Mouse (Mus musculus) cerebellum, adult 2 months (tissue): ENCODE measurements at regions not wholly inside any gene's neighbourhood (a gene's known extent, or its start where the extent isn't known, plus 50 kb on each side); places are given as distances from the start of the nearest gene placed in this dataset.
"Not testable (repeated sequence)": the region's sequence is repeated elsewhere in the genome, so short reads cannot be mapped to it uniquely, and the experiment has no call there.

ENCODE experiments used
- DNase-seq, 2 experiments: peaks; one replicate each; pipeline ENCODE4 v3.0.0; 2021
- H3K27ac ChIP-seq: fragments of 200-500 bp; 2 replicates; pipeline ENCODE4 v1.5.1; 2012; ENCODE audit warnings: low read length, control low read depth, inconsistent platforms; ENCODE audit not compliant: insufficient read depth
- H3K27me3 ChIP-seq: fragments of 200-500 bp; 2 replicates; pipeline ENCODE4 v1.6.1; 2012; ENCODE audit warnings: inconsistent platforms, mild to moderate bottlenecking, low read length, moderate library complexity; ENCODE audit not compliant: control insufficient read depth, insufficient read depth
- H3K4me1 ChIP-seq: fragments of 200-500 bp; 2 replicates; pipeline ENCODE4 v1.6.1; 2011; ENCODE audit warnings: low read length; ENCODE audit not compliant: control insufficient read depth, insufficient read depth
- H3K4me3 ChIP-seq: fragments of 200-500 bp; replicated peaks from 2 replicates; pipeline ENCODE3; 2011; ENCODE audit warnings: mild to moderate bottlenecking, low read depth, low read length, control low read depth; ENCODE audit not compliant: insufficient read depth
- CTCF ChIP-seq: fragments of 200-500 bp; IDR thresholded peaks from 2 replicates; pipeline ENCODE4 v1.5.1; 2011; ENCODE audit warnings: low read depth, mild to moderate bottlenecking, control low read depth, low read length, moderate library complexity, borderline replicate concordance; ENCODE audit not compliant: insufficient read depth
- POLR2A ChIP-seq: fragments of 200-500 bp; IDR thresholded peaks from 2 replicates; pipeline ENCODE4 v1.6.1; 2011; ENCODE audit warnings: low read length, control low read depth, borderline replicate concordance; ENCODE audit not compliant: insufficient read depth
- WGBS: fragments of 180-500 bp; shearing (Covaris S2); methylation state at CpG from one replicate; pipeline ENCODE4 v1.1.7; 2018; 5-methylcytosine and 5-hydroxymethylcytosine counted together

DNA sequence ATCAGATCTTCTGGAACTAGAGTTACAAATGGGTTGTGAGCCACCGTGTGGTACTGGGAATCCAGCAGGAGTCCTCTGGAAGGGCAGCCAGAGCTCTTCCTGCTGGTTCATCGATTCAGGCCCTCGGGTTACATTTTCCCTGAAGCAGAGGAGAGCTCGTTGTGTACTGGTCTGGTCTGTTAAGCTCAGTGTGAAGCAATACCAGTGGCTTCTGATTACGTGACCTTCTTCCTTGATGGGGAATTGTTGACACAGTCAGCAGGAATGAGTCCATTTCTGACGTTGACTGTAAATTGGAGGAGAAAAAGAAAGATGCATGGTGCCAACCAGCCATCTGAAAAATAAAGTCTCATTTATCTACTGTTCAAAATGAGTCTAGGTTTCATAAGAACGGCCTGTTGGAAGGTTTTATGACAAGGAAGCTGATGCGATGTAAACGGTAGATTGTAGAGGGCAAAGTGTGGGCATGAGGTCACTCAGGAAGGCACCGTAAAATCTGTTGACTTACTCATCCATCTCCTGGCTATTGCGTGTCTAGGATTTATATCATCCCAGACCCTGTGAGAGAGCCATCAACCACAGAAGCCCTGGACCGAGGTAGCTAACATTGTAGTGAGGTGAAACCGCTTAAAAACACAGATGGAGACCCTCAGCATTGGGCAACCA lies 79.0 kb upstream of the Enpep start:
- no peak for TF ChIP-seq POLR2A
- no peak for TF ChIP-seq CTCF
- no peaks in the 10 kb centered on the region for H3K27me3 ChIP-seq
- 92% methylated on average over 13 of the region's 13 CpGs for WGBS

DNA sequence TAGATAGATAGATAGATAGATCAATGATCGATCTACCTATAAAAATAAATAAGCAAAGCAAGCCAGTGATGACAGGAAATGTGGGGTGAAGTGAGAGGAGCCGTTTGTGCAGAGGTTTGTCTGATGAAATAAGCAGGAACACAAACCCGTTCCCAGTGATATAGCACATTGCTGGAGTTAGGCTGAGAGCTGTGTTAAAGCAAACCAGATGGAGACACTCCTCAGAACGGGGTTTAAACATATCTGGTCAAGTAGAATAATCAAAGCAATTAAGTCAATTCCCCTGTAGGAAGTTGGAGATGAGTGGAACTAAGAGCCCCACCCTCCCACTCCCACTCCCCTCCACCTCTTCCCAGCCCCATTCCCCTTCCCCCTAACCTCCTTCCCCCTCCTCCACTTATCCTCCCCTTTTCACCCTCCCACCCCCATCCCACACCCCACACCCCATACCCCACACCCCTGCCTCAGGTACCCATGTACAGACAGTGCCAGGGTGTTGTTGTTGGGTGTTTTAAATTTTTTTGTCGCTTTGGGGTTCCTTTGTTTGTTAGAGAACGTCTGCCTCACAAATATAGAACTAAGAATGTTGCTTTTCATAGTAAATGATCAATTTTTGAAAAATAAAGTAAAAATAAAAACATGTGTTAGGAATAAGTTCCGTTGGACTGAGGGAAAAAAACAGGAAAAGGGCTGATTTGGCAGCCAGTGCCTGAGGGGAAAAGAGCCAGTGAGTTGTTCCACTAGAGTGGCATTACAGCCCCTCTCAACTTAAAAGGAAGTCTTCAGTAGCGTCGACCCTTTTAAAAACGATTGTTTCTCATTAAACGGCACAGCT lies 79.8 kb upstream of the Enpep start:
- H3K27me3 ChIP-seq, result no peaks in the 10 kb centered on the region
- 75% methylated on average over 11 of the region's 11 CpGs for WGBS
- H3K4me1 ChIP-seq, result no peaks in the 10 kb centered on the region
- no peak overlapping the region for H3K27ac ChIP-seq
- H3K4me3 ChIP-seq, result no peak overlapping the region
- no peak for DNase-seq
- TF ChIP-seq CTCF (no peak), POLR2A (no peak)

More for the DNA sequence above, 79.0 kb upstream of the Enpep start:
- Histone ChIP-seq H3K4me1 (no peaks in the 10 kb centered on the region), H3K27ac (no peak overlapping the region), H3K4me3 (no peak overlapping the region)
- DNase-seq, result no peak

DNA sequence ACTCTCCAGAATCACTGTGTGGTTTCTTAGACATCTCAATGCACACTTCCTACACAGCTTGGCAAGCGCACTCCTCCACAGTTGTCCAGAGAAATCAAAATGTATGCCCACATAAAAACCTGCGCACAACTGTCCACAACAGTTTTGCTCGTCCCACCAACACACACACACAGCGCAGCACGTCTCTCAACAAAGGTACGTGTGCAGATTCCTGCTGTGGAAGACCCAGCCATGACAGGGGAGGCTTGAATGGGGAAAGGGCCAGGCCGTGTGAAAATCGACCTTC lies 80.4 kb upstream of the Enpep start:
- H3K4me1 ChIP-seq, result no peaks in the 10 kb centered on the region
- no peak for TF ChIP-seq POLR2A
- no peak for TF ChIP-seq CTCF
- no peaks in the 10 kb centered on the region for H3K27me3 ChIP-seq
- no peak for DNase-seq
- no peak overlapping the region for H3K4me3 ChIP-seq
- WGBS, result 87% methylated on average over 8 of the region's 8 CpGs
- no peak overlapping the region for H3K27ac ChIP-seq

DNA sequence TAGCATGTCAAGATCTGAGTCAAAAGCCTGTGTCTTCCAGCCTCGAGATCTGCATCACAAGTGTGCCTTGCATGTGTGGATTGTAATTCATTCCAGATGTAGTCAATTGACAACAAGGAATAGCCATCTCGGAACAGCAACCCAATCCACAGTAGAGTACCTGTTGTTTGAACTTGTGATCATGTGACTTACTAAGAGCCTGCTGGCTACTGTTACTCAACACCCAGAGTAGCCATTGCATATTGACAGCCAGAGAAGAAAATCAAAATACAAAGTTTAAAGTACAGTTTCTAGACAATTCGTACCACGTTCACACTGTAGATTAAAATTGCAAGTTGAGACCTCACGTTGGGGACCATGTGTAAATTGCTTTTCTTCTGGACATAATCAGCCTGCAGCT lies 83.1 kb upstream of the Enpep start:
- WGBS, result 87% methylated on average over 5 of the region's 5 CpGs
- Histone ChIP-seq H3K4me3 (no peak overlapping the region), H3K27me3 (no peaks in the 10 kb centered on the region), H3K4me1 (no peaks in the 10 kb centered on the region), H3K27ac (no peak overlapping the region)
- TF ChIP-seq POLR2A (no peak), CTCF (no peak)
- DNase-seq, result no peak

DNA sequence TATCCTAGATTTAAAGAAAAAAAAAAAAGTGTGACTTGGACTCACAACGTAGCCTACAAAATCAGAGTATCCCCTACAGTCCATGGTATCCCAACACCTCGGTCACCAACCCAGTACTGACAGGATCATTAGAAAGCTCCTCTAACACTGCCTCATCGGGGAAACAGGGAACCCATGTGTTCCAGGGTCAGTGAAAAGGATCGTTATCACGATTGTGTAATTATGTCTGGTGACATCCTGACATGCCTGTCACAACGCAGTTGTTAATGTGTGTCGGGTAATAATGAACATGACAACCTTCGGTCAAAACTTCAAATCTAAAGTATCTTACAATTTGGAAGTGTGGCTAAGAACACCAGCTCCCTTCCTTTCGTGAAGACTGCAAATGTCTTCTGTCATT lies 83.8 kb upstream of the Enpep start:
- DNase-seq, result no peak
- H3K4me3 ChIP-seq, result no peak overlapping the region
- no peaks in the 10 kb centered on the region for H3K4me1 ChIP-seq
- no peaks in the 10 kb centered on the region for H3K27me3 ChIP-seq
- no peak overlapping the region for H3K27ac ChIP-seq
- TF ChIP-seq CTCF (no peak), POLR2A (no peak)
- 93% methylated on average over 9 of the region's 9 CpGs for WGBS

DNA sequence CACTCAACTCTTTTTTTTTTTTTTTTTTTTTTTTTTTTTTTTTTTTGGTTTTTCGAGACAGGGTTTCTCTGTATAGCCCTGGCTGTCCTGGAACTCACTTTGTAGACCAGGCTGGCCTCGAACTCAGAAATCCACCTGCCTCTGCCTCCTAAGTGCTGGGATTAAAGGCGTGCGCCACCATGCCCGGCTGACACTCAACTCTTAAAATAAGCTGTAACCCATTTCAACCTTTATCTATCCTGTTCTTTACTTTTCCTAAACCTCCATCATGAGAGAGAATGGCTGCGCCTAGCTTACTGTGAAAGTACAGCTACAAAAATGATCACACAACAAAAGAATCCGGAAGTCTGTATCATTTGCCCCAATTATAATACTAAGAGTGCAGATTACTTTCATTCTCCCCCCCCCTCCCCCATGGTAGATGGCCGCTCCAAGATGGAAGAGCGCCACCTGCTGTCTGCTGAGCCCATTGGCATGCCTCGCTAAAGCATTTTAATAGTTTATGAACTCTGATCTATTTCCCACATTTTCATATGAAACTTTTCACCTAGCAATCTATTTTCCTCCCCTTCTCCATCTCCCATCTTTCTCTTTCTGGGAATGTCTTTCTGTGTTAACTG lies 89.2 kb upstream of the Enpep start:
- not testable (repeated sequence) for DNase-seq, H3K4me1 ChIP-seq, H3K27ac ChIP-seq, H3K27me3 ChIP-seq, H3K4me3 ChIP-seq
- 55% methylated on average over 9 of the region's 10 CpGs for WGBS
- peak; percentile 68 for TF ChIP-seq CTCF

DNA sequence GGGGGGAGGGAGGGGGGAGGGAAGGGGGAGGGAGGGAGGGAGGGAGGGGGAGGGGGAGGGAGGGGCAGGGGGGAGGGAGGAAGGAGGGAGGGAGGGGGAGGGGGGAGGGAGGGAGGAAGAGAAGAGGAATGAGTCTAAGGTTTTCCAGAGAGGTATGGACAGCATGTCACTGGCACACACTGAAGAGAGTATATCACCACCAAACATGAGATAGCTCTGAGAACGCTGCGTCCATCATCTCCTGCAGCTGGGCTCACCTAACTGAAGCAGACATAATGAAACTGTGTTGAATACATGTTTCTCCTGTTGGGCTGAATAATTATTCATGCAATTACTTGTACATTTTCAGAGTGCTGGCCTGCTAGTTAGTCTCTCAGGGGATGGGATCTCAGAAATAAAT lies 96.2 kb upstream of the Enpep start:
- Histone ChIP-seq H3K27me3 (no peaks in the 10 kb centered on the region), H3K4me1 (no peaks in the 10 kb centered on the region), H3K27ac (no peak overlapping the region), H3K4me3 (no peak overlapping the region)
- 95% methylated on average over 2 of the region's 2 CpGs for WGBS
- DNase-seq, result no peak
- TF ChIP-seq POLR2A (no peak), CTCF (no peak)
